Mouse (Mus musculus) adrenal gland, adult (tissue): ENCODE measurements around the gene Coq5.
"Not testable (repeated sequence)": the region's sequence is repeated elsewhere in the genome, so short reads cannot be mapped to it uniquely, and the experiment has no call there.

ENCODE experiments used
- DNase-seq, 2 experiments: peaks; one replicate each; pipeline ENCODE4 v3.0.0; 2022 to 2023; ENCODE audit warnings: low spot score in 1 of 2; ENCODE audit not compliant: inconsistent age in 2 of 2

Gene Coq5

GRCm38 (mm10) chr5:115302190-115302589, 22.7 kb downstream of the Coq5 start:
- not testable (repeated sequence) for DNase-seq

- DNase-seq: no peak
These were observed 32.9 kb downstream of the Coq5 start for GRCm38 (mm10) chr5:115312354-115312753.

- no peak for DNase-seq
These were observed 33.6 kb downstream of the Coq5 start for GRCm38 (mm10) chr5:115312816-115313667.

GRCm38 (mm10) chr5:115313668-115313943, 34.1 kb downstream of the Coq5 start:
- no peak for DNase-seq

- DNase-seq: no peak
These were observed 37.6 kb downstream of the Coq5 start for GRCm38 (mm10) chr5:115316968-115317644.

- DNase-seq: no peak
These were observed 38.3 kb downstream of the Coq5 start for GRCm38 (mm10) chr5:115317645-115318328.

GRCm38 (mm10) chr5:115319004-115319940, 39.8 kb downstream of the Coq5 start:
- peak; percentile 86 to 94 for DNase-seq

GRCm38 (mm10) chr5:115326256-115326831, 46.9 kb downstream of the Coq5 start:
- DNase-seq: no peak

- peak; percentile 96 to 99 for DNase-seq
These were observed 47.6 kb downstream of the Coq5 start, which contains the start of gene Srsf9 for GRCm38 (mm10) chr5:115326875-115327609. Gene Srsf9, plus strand, starts transcription at chr5:115327177.

GRCm38 (mm10) chr5:115327610-115328548, 48.4 kb downstream of the Coq5 start:
- peak; percentile 51 to 76 for DNase-seq

- DNase-seq: no peak
These were observed 51.5 kb downstream of the Coq5 start for GRCm38 (mm10) chr5:115330955-115331354.

GRCm38 (mm10) chr5:115333626-115334025, 54.2 kb downstream of the Coq5 start:
- no peak for DNase-seq

GRCm38 (mm10) chr5:115340007-115340406, 60.5 kb downstream of the Coq5 start:
- no peak for DNase-seq

GRCm38 (mm10) chr5:115340577-115341313, 61.3 kb downstream of the Coq5 start, which contains the start of the genes Gatc and Triap1:
Gene Gatc, minus strand, starts transcription at chr5:115341178.
Gene Triap1, plus strand, starts transcription at chr5:115341225.
- DNase-seq: peak; percentile 91 to 97

GRCm38 (mm10) chr5:115341314-115342165, 62.1 kb downstream of the Coq5 start:
- no peak for DNase-seq
